Mouse (Mus musculus) limb, embryonic 15.5 days (tissue): ENCODE measurements around the gene Sox11. TPM values are rescaled to one million over a fixed set of nuclear protein-coding genes. Genes with fewer than 3 reads are reported as not detected.

ENCODE experiments used
- ATAC-seq: fragments of 200-750 bp; cut with Nextera tagmentation; 2 replicates; pipeline ENCODE4 v1.8.0; 2017; ENCODE audit warnings: low read depth, moderate TSS enrichment; ENCODE audit not compliant: insufficient number of reproducible peaks, low FRiP score, low TSS enrichment
- H3K27ac ChIP-seq: fragments of 300-500 bp; sonication (generic); 2 replicates; pipeline ENCODE4 v1.5.1; 2015; ENCODE audit warnings: moderate library complexity, mild to moderate bottlenecking, inconsistent platforms
- H3K27me3 ChIP-seq: fragments of 300-500 bp; sonication (generic); 2 replicates; pipeline ENCODE4 v1.6.1; 2015; ENCODE audit warnings: inconsistent platforms
- H3K36me3 ChIP-seq: fragments of 300-500 bp; sonication (generic); 2 replicates; pipeline ENCODE4 v1.6.1; 2015; ENCODE audit warnings: inconsistent platforms
- H3K4me1 ChIP-seq: fragments of 300-500 bp; sonication (generic); 2 replicates; pipeline ENCODE4 v1.6.1; 2015; ENCODE audit warnings: inconsistent platforms
- H3K4me2 ChIP-seq: fragments of 300-500 bp; sonication (generic); 2 replicates; pipeline ENCODE4 v1.6.1; 2015; ENCODE audit warnings: mild to moderate bottlenecking, inconsistent platforms
- H3K4me3 ChIP-seq: fragments of 300-500 bp; sonication (generic); 2 replicates; pipeline ENCODE4 v1.5.1; 2015; ENCODE audit warnings: mild to moderate bottlenecking, inconsistent platforms
- H3K9ac ChIP-seq: fragments of 300-500 bp; sonication (generic); 2 replicates; pipeline ENCODE4 v1.6.1; 2015; ENCODE audit warnings: inconsistent platforms
- H3K9me3 ChIP-seq: fragments of 300-500 bp; sonication (generic); 2 replicates; pipeline ENCODE4 v1.6.1; 2016; ENCODE audit warnings: inconsistent platforms
- WGBS: fragments of 180-500 bp; shearing (Covaris S2); methylation state at CpG from one replicate; pipeline ENCODE4 v1.1.7; 2015; 5-methylcytosine and 5-hydroxymethylcytosine counted together
- polyA plus RNA-seq: library from polyadenylated mRNA; unstranded; fragments of >200 nt; fragmentation: Nextera tagmentation; extraction: Ambion mirVana; gene quantifications from 2 replicates; pipeline ENCODE4 v1.2.1, GENCODE M21; 2015

Gene Sox11
- polyA plus RNA-seq = 59.0 and 68.9 TPM in 2 replicates

DNA sequence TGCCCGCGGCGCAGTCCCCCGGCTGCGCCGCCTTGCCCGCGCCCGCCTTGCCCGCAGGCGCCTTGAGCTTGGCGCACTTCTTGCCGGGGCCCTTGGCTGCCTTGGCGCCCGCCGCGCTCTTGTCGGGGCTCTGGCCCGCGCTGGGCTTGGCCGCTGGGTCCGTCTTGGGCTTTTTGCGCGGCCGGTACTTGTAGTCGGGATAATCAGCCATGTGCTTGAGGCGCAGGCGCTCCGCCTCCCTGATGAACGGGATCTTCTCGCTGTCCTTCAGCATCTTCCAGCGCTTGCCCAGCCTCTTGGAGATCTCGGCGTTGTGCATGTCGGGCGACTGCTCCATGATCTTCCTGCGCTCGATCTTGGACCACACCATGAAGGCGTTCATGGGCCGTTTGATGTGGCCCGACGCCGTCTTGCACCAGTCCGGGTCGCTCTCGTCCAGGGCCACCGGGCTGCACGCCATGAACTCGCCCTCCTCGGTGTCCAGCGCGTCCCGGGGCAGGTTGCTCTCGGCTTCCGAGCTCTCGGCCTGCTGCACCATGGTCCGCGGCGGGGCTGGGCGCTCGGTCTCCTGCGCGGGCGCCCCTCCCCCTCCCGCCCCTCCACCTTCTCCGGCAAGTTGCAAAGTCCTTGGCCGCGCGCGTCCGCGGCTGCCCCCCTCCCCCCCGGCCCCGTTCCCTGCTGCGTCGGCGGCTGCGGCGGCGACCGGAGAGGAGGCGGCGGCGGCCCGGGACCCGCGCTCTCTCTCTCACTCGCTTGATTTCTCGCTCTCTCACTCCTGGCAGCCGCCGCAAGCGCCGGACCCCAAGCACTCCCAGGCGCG is at the start of gene Sox11:
Gene Sox11, minus strand, starts transcription at position 704 of the 820 bp plus-strand sequence.
- peak within 1 kb of the TSS; percentile 97 for H3K27ac ChIP-seq
- peak within 1 kb of the TSS; percentile 80 for H3K9ac ChIP-seq
- no peaks in the 10 kb centered on the region for H3K9me3 ChIP-seq
- H3K36me3 ChIP-seq = no peaks in the 10 kb centered on the region
- 0 out of 2 replicates have a peak, but pooled peaks cover 6% of the 10 kb centered on the region for H3K4me1 ChIP-seq
- H3K27me3 ChIP-seq = no peaks in the 10 kb centered on the region
- ATAC-seq = peak; percentile 22; the same call in 1 of the 2 replicates
- peak within 1 kb of the TSS; percentile 81 for H3K4me3 ChIP-seq
- H3K4me2 ChIP-seq = peak within 1 kb of the TSS; percentile 80
- under 1% methylated on average over 80 of the region's 95 CpGs for WGBS

DNA sequence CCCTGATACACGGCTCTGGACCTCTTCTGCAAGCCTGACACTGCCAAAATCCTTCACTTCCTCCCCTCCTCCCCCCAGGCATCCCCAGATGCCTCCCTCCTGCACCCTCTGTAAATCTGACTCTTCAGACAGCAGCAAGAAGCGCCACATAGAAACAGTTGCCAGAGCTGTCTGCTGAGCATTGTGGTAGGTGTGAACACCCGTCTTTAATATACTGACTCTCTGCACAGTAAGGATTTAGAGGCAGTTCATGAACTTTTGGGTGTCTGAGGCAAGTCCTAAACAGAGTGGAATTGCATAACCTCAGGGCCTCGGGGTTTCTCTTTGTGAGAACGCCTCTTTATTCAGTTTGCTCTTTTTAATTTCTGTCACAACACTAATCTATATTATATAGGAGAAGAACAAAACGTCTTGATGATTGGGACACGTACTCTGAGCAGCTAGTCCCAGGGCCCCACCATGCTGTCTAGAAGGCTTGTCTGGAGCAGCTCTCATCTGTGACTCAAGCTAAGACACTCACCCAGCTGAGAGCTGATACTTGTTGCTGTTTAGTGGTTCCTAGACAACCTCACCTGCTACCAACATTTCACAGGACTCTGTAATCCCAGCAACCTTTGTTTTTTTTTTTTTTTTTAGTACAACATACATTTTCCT is 49.4 kb upstream of the Sox11 start:
- H3K27me3 ChIP-seq = no peaks in the 10 kb centered on the region
- no peaks in the 10 kb centered on the region for H3K36me3 ChIP-seq
- no peak overlapping the region for H3K4me3 ChIP-seq
- no peaks in the 10 kb centered on the region for H3K9me3 ChIP-seq
- no peak overlapping the region for H3K4me2 ChIP-seq
- 0 out of 2 replicates have a peak, but pooled peaks have one; percentile 58 for ATAC-seq
- H3K9ac ChIP-seq = no peak overlapping the region
- WGBS = 25% methylated on average over 7 of the region's 7 CpGs
- peaks cover 10% of the 10 kb centered on the region for H3K4me1 ChIP-seq
- no peak overlapping the region for H3K27ac ChIP-seq

DNA sequence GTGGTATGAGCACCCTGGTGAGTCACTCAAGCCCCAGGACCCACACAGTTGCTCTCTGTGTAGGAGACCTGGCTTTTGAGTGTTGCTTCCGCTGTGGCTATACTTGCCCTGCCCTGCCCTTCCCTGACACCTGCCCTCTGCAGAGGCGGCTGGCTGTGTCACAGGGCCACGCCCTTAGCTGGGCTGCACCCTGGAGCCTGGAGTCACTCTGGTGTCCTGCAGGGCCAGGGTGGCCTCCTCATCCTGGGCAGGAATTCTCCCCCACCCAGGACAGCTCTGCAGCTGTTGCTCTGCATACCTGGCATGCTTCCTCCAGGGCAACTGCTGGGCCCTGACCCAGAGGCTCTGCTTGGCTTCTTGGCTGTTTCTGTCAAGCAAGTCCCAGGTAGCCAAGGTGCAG is 48.1 kb upstream of the Sox11 start:
- Histone ChIP-seq H3K27ac (no peak overlapping the region), H3K4me3 (no peak overlapping the region), H3K27me3 (no peaks in the 10 kb centered on the region), H3K9me3 (no peaks in the 10 kb centered on the region), H3K36me3 (no peaks in the 10 kb centered on the region), H3K4me1 (peaks cover 10% of the 10 kb centered on the region), H3K4me2 (no peak overlapping the region), H3K9ac (no peak overlapping the region)
- peak; percentile 76; the same call in 1 of the 2 replicates for ATAC-seq
- WGBS = 51% methylated on average over 3 of the region's 3 CpGs

GRCm38 (mm10) chr12:27389429-27389828 is 47.1 kb upstream of the Sox11 start:
- Histone ChIP-seq H3K4me3 (no peak overlapping the region), H3K4me2 (no peak overlapping the region), H3K27me3 (no peaks in the 10 kb centered on the region), H3K9ac (no peak overlapping the region), H3K9me3 (no peaks in the 10 kb centered on the region), H3K27ac (no peak overlapping the region), H3K4me1 (peaks cover 10% of the 10 kb centered on the region), H3K36me3 (no peaks in the 10 kb centered on the region)
- no peak for ATAC-seq

DNA sequence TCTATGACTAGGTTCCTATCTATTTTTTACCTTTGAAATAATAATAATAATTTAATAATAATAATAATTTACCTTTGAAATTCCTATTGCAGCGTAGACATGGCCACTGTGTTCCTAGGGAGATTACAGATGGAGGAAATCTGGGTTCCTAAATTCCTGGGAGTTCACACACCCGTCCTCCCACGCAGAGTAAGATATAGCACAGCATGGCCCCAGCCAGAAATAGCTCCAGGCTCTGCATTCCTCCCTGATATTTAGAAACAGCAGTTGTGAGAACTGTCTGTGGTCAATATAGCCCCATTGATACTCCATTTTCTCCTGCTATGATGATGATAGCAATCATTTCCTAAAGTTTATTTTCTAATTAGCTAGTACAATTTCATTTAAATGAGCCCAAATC is 30.1 kb upstream of the Sox11 start:
- no peak overlapping the region for H3K27ac ChIP-seq
- no peak overlapping the region for H3K9ac ChIP-seq
- no peaks in the 10 kb centered on the region for H3K36me3 ChIP-seq
- no peaks in the 10 kb centered on the region for H3K9me3 ChIP-seq
- H3K4me2 ChIP-seq = no peak overlapping the region
- no peaks in the 10 kb centered on the region for H3K27me3 ChIP-seq
- WGBS = 63% methylated on average over 3 of the region's 3 CpGs
- no peak overlapping the region for H3K4me3 ChIP-seq
- no peaks in the 10 kb centered on the region for H3K4me1 ChIP-seq
- no peak for ATAC-seq

GRCm38 (mm10) chr12:27370756-27371155 is 28.4 kb upstream of the Sox11 start:
- no peaks in the 10 kb centered on the region for H3K36me3 ChIP-seq
- no peaks in the 10 kb centered on the region for H3K9me3 ChIP-seq
- ATAC-seq = no peak
- H3K9ac ChIP-seq = no peak overlapping the region
- no peaks in the 10 kb centered on the region for H3K27me3 ChIP-seq
- no peak overlapping the region for H3K4me2 ChIP-seq
- no peak overlapping the region for H3K4me3 ChIP-seq
- H3K27ac ChIP-seq = no peak overlapping the region
- no peaks in the 10 kb centered on the region for H3K4me1 ChIP-seq
- WGBS = 60% methylated on average over 2 of the region's 2 CpGs

DNA sequence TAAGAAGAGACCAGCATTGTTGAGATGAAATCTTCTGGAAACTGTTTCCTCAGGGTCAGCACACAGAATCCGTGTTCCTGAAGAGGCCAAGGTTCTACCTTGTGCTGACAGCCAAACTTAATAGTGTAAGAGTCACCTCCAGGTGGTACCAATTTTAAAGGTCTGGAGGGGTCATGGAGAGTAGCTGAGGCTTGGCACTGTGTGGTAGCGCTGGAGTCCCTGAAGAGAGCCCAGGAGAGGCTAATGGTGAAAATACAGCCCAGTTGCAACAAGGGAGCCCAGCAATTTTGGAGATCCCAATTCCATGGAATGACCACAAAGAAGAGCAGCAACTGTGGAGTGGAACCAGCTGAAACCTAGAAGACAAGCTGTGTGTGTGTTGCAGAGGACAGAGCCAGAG is 25.1 kb upstream of the Sox11 start:
- H3K9ac ChIP-seq = no peak overlapping the region
- 37% methylated on average over 2 of the region's 2 CpGs for WGBS
- no peaks in the 10 kb centered on the region for H3K9me3 ChIP-seq
- no peak for ATAC-seq
- H3K27ac ChIP-seq = no peak overlapping the region
- no peaks in the 10 kb centered on the region for H3K4me1 ChIP-seq
- no peak overlapping the region for H3K4me2 ChIP-seq
- H3K36me3 ChIP-seq = no peaks in the 10 kb centered on the region
- H3K27me3 ChIP-seq = no peaks in the 10 kb centered on the region
- H3K4me3 ChIP-seq = no peak overlapping the region

- H3K9me3 ChIP-seq = no peaks in the 10 kb centered on the region
- H3K9ac ChIP-seq = no peak overlapping the region
- H3K4me2 ChIP-seq = no peak overlapping the region
- H3K4me3 ChIP-seq = no peak overlapping the region
- H3K27me3 ChIP-seq = no peaks in the 10 kb centered on the region
- no peak overlapping the region for H3K27ac ChIP-seq
- ATAC-seq = no peak
- H3K4me1 ChIP-seq = no peaks in the 10 kb centered on the region
- WGBS = 84% methylated on average over 16 of the region's 16 CpGs
- H3K36me3 ChIP-seq = no peaks in the 10 kb centered on the region
Observed at GRCm38 (mm10) chr12:27363840-27364640, 21.7 kb upstream of the Sox11 start.

DNA sequence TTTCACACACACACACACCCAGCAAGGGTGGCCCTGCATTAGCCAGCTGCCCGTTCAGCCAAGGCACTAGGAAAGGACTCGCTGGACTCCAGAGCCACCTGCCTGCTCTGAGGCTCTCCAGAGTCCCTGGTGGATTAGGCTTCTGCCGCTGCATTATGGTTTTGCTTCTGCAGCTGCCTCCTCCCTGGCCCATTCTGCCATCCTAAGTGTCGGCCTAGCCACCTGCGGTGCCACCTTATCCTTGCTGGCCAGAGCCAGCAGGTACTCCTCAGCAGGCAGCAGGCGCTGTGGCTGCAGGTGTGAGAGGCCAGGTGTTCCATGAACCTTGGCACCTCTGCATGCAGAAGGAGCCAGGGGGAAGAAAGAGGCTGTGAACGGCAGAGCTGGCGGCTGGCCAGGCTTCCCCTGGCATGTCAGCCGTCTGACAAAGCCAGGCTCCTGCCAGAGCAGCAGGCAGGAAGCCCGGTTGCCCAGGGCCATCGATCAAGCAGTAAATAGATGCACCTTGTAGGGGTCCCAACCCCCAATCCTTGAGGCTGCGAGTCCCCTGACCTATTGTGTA is 14.8 kb upstream of the Sox11 start:
- H3K36me3 ChIP-seq = no peaks in the 10 kb centered on the region
- no peak overlapping the region for H3K4me3 ChIP-seq
- peaks cover 6% of the 10 kb centered on the region for H3K4me1 ChIP-seq
- no peak overlapping the region for H3K9ac ChIP-seq
- no peak for ATAC-seq
- H3K4me2 ChIP-seq = no peak overlapping the region
- H3K9me3 ChIP-seq = no peaks in the 10 kb centered on the region
- H3K27me3 ChIP-seq = no peaks in the 10 kb centered on the region
- 18% methylated on average over 12 of the region's 12 CpGs for whole genome bisulfite sequencing
- no peak overlapping the region for H3K27ac ChIP-seq

DNA sequence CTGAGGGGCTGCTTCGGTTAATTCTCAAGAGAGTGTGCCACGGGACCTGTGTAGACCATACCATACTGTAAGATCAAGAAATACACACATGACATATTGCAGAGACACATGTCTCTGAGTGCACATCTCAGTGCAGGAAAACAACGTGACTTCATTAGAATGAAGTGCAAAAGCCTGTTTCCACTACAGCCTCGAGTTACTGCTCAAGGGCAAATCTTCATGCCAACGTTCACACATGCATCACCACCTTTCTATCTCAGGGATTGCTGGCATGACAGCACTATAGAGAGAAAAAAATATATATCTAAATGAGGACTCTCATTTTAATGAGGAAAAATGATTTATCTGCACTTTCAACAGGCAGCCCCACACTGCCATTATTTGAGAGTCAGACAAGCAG is 14.2 kb upstream of the Sox11 start:
- no peak for ATAC-seq
- Histone ChIP-seq H3K27ac (no peak overlapping the region), H3K4me3 (no peak overlapping the region), H3K9ac (no peak overlapping the region), H3K36me3 (no peaks in the 10 kb centered on the region), H3K4me1 (peaks cover 6% of the 10 kb centered on the region), H3K27me3 (no peaks in the 10 kb centered on the region), H3K4me2 (no peak overlapping the region), H3K9me3 (no peaks in the 10 kb centered on the region)
- WGBS = 63% methylated on average over 5 of the region's 5 CpGs

GRCm38 (mm10) chr12:27343606-27344410 is 1.4 kb upstream of the Sox11 start:
- peak overlapping the region; percentile 80 for H3K4me2 ChIP-seq
- peak overlapping the region; percentile 97 for H3K27ac ChIP-seq
- peak overlapping the region; percentile 47 for H3K9ac ChIP-seq
- no peaks in the 10 kb centered on the region for H3K27me3 ChIP-seq
- H3K4me1 ChIP-seq = 0 out of 2 replicates have a peak, but pooled peaks cover 6% of the 10 kb centered on the region
- ATAC-seq = no peak
- WGBS = 6% methylated on average over 17 of the region's 17 CpGs
- H3K4me3 ChIP-seq = peak overlapping the region; percentile 81
- H3K36me3 ChIP-seq = no peaks in the 10 kb centered on the region
- no peaks in the 10 kb centered on the region for H3K9me3 ChIP-seq
